ENCODE assay signal across 23 mouse cellular contexts in the genomic region with DNA sequence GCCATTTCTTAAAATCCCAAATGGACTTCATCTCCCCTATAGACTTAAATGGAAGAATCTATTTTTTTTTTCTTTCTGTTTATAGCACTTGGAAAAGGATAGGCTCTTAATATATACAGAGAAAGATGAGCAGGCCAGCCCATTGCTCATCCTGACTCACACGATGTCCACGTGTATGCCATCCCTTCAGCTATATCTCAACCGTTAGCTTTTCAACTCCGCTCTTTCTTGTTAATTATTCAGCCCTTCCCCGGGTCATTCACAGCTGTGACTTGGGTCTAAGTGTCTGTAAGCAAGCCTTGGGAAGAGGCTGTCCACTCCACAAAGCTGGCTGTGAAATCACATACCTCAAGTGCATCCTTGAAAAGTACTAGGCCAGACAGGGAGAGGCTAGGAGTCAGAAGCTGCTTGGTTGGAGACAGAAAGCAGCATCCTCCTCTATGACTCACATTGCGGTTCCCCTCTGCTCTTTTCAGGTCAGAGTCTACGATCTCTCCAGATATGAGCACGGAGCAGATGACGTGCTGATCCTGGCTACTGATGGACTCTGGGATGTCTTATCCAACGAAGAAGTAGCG.
"Had no signal": no experiment of that assay in that cellular context is flagged by ENCODE, and none has a peak within 500 bp of the region (broad histone marks: within the 10 kb centered on the region; RNA-seq: fewer than 3 reads in every experiment).

No protein-coding gene starts in this region.

- H3K36me3 ChIP-seq: heart, embryonic 10.5 days; heart, embryonic 12.5 days; hindbrain, embryonic 10.5 days; hindbrain, embryonic 12.5 days; intestine, embryonic 15.5 days; limb, embryonic 13.5 days; limb, embryonic 15.5 days; liver, embryonic 13.5 days had no signal

- DNase-seq: gastrocnemius, adult 2 months; gastrocnemius, postnatal 10 days; gastrocnemius, postnatal 25 days; heart, adult 18-20 months; heart, postnatal 10 days; heart, postnatal 4 days; kidney, adult 18-20 months; kidney, adult 8-10 months; kidney, postnatal 10 days; kidney, postnatal 25 days; kidney, postnatal 4 days; layer of hippocampus, adult 9-11 months; layer of hippocampus, postnatal 36 days; left cerebral cortex, postnatal 4 days; liver, embryonic 13.5 days had no signal

- H3K27ac ChIP-seq: gastrocnemius, adult 2 months; heart, embryonic 10.5 days; hindbrain, embryonic 10.5 days; hindbrain, embryonic 12.5 days; hindbrain, embryonic 14.5 days; intestine, embryonic 15.5 days; limb, embryonic 13.5 days; limb, embryonic 15.5 days; liver, embryonic 13.5 days had no signal

- H3K4me3 ChIP-seq: gastrocnemius, adult 2 months; heart, embryonic 10.5 days; heart, embryonic 12.5 days; hindbrain, embryonic 10.5 days; hindbrain, embryonic 12.5 days; intestine, embryonic 15.5 days; limb, embryonic 13.5 days; limb, embryonic 15.5 days; liver, embryonic 13.5 days had no signal

- H3K4me2 ChIP-seq: heart, embryonic 12.5 days; hindbrain, embryonic 12.5 days; hindbrain, embryonic 14.5 days; intestine, embryonic 15.5 days; limb, embryonic 13.5 days; limb, embryonic 15.5 days; liver, embryonic 13.5 days had no signal

- H3K27me3 ChIP-seq: heart, embryonic 12.5 days; hindbrain, embryonic 12.5 days; intestine, embryonic 15.5 days; limb, embryonic 13.5 days; limb, embryonic 15.5 days; liver, embryonic 13.5 days had no signal
